Mouse (Mus musculus) intestine, embryonic 14.5 days (tissue): ENCODE data around the gene Tagln3. TPM values are rescaled to one million over a fixed set of nuclear protein-coding genes. Genes with fewer than 3 reads are reported as not detected.
A peak's percentile ranks its signal among the peaks of the same experiment; 100 is the strongest.

Experiments used
- ATAC-seq: fragments of 200-750 bp; cut with Nextera tagmentation; replicated peaks from 2 replicates; pipeline ENCODE4 v1.8.0; 2017; ENCODE audit warnings: low read depth, moderate number of reproducible peaks, moderate TSS enrichment, moderate library complexity; ENCODE audit not compliant: low FRiP score, low TSS enrichment
- DNase-seq: peaks from one replicate; pipeline ENCODE4 v3.0.0-alpha.2; 2018; ENCODE audit warnings: low spot score
- H3K27ac ChIP-seq: fragments of 300-500 bp; sonication (generic); 2 replicates; pipeline ENCODE4 v1.5.1; 2014; ENCODE audit warnings: low read depth, mild to moderate bottlenecking, control low read depth
- H3K27me3 ChIP-seq: fragments of 300-500 bp; sonication (generic); replicated peaks from 2 replicates; pipeline ENCODE4 v1.6.1; 2014; ENCODE audit warnings: low read length, control low read depth; ENCODE audit not compliant: control insufficient read depth, insufficient read depth
- H3K36me3 ChIP-seq: fragments of 300-500 bp; sonication (generic); 2 replicates; pipeline ENCODE4 v1.6.1; 2014; ENCODE audit warnings: low read length, control low read depth; ENCODE audit not compliant: control insufficient read depth, insufficient read depth
- H3K4me1 ChIP-seq: fragments of 300-500 bp; sonication (generic); replicated peaks from 2 replicates; pipeline ENCODE4 v1.6.1; 2014; ENCODE audit warnings: low read length, control low read depth, mixed read lengths; ENCODE audit not compliant: control insufficient read depth, insufficient read depth
- H3K4me2 ChIP-seq: fragments of 300-500 bp; sonication (generic); 2 replicates; pipeline ENCODE4 v1.6.1; 2014; ENCODE audit warnings: low read length
- H3K4me3 ChIP-seq: fragments of 300-500 bp; sonication (generic); 2 replicates; pipeline ENCODE4 v1.5.1; 2014; ENCODE audit warnings: low read depth, low read length, control low read depth, mixed read lengths
- H3K9ac ChIP-seq: fragments of 300-500 bp; sonication (generic); 2 replicates; pipeline ENCODE4 v1.6.1; 2014; ENCODE audit warnings: mild to moderate bottlenecking, low read length
- H3K9me3 ChIP-seq: fragments of 300-500 bp; sonication (generic); 2 replicates; pipeline ENCODE4 v1.6.1; 2016; ENCODE audit warnings: low read length, control low read depth; ENCODE audit not compliant: control insufficient read depth
- WGBS: fragments of 180-500 bp; shearing (Covaris S2); extraction: QIAGEN DNeasy Blood & Tissue Kit; methylation state at CpG from one replicate; pipeline ENCODE4 v1.1.7; 2014; 5-methylcytosine and 5-hydroxymethylcytosine counted together
- polyA plus RNA-seq: library from polyadenylated mRNA; unstranded; fragments of >200 nt; fragmentation: Nextera tagmentation; extraction: Ambion mirVana; gene quantifications from 2 replicates; pipeline ENCODE4 v1.2.1, GENCODE M21; 2014

Tagln3 gene
- polyA plus RNA-seq, 1 experiment from 2014 or later: 42.5 TPM

GRCm38 (mm10) chr16:45684815-45685214, 39.6 kb downstream of the Tagln3 start:
- Histone ChIP-seq H3K9ac (no peak overlapping the region), H3K9me3 (no peaks in the 10 kb centered on the region), H3K36me3 (no peaks in the 10 kb centered on the region), H3K4me3 (no peak overlapping the region), H3K27ac (no peak overlapping the region), H3K4me1 (no peaks in the 10 kb centered on the region), H3K4me2 (no peak overlapping the region), H3K27me3 (no peaks in the 10 kb centered on the region)
- no peak for ATAC-seq
- peak; percentile 84 for DNase-seq
- 13% methylated on average over 8 of the region's 8 CpGs for WGBS

GRCm38 (mm10) chr16:45676462-45676861, 47.9 kb downstream of the Tagln3 start:
- H3K4me1 ChIP-seq: no peaks in the 10 kb centered on the region
- 28% methylated on average over 1 of the region's 1 CpGs for WGBS
- H3K27me3 ChIP-seq: no peaks in the 10 kb centered on the region
- H3K27ac ChIP-seq: no peak overlapping the region
- DNase-seq (no peak), ATAC-seq (no peak)
- no peak overlapping the region for H3K4me3 ChIP-seq
- H3K9ac ChIP-seq: no peak overlapping the region
- H3K36me3 ChIP-seq: no peaks in the 10 kb centered on the region
- no peaks in the 10 kb centered on the region for H3K9me3 ChIP-seq
- no peak overlapping the region for H3K4me2 ChIP-seq

GRCm38 (mm10) chr16:45670005-45670404, 54.4 kb downstream of the Tagln3 start:
- DNase-seq: no peak
- WGBS: 71% methylated on average over 4 of the region's 4 CpGs

GRCm38 (mm10) chr16:45668178-45668577, 56.2 kb downstream of the Tagln3 start:
- Histone ChIP-seq H3K4me2 (no peak overlapping the region), H3K27me3 (no peaks in the 10 kb centered on the region)

More at GRCm38 (mm10) chr16:45670005-45670404, 54.4 kb downstream of the Tagln3 start:
- Histone ChIP-seq H3K36me3 (no peaks in the 10 kb centered on the region), H3K27ac (no peak overlapping the region), H3K4me2 (no peak overlapping the region), H3K27me3 (no peaks in the 10 kb centered on the region), H3K4me1 (no peaks in the 10 kb centered on the region), H3K4me3 (no peak overlapping the region), H3K9ac (no peak overlapping the region), H3K9me3 (no peaks in the 10 kb centered on the region)
- ATAC-seq: no peak

GRCm38 (mm10) chr16:45666136-45666535, 58.3 kb downstream of the Tagln3 start:
- no peak overlapping the region for H3K4me3 ChIP-seq
- WGBS: 69% methylated on average over 2 of the region's 2 CpGs
- no peaks in the 10 kb centered on the region for H3K4me1 ChIP-seq
- no peaks in the 10 kb centered on the region for H3K27me3 ChIP-seq
- no peak overlapping the region for H3K9ac ChIP-seq
- H3K36me3 ChIP-seq: no peaks in the 10 kb centered on the region
- no peak overlapping the region for H3K4me2 ChIP-seq
- ATAC-seq (no peak), DNase-seq (no peak)
- H3K27ac ChIP-seq: no peak overlapping the region
- no peaks in the 10 kb centered on the region for H3K9me3 ChIP-seq

More at GRCm38 (mm10) chr16:45668178-45668577, 56.2 kb downstream of the Tagln3 start:
- Histone ChIP-seq H3K27ac (no peak overlapping the region), H3K36me3 (no peaks in the 10 kb centered on the region), H3K4me1 (no peaks in the 10 kb centered on the region), H3K9ac (no peak overlapping the region), H3K4me3 (no peak overlapping the region), H3K9me3 (no peaks in the 10 kb centered on the region)
- DNase-seq (no peak), ATAC-seq (no peak)
- 66% methylated on average over 3 of the region's 3 CpGs for WGBS

GRCm38 (mm10) chr16:45662381-45662780, 62.0 kb downstream of the Tagln3 start:
- no peaks in the 10 kb centered on the region for H3K36me3 ChIP-seq
- no peak overlapping the region for H3K9ac ChIP-seq
- no peaks in the 10 kb centered on the region for H3K27me3 ChIP-seq
- no peak overlapping the region for H3K27ac ChIP-seq
- ATAC-seq (no peak), DNase-seq (no peak)
- H3K4me3 ChIP-seq: no peak overlapping the region
- no peaks in the 10 kb centered on the region for H3K4me1 ChIP-seq
- H3K9me3 ChIP-seq: no peaks in the 10 kb centered on the region
- H3K4me2 ChIP-seq: no peak overlapping the region

Other genes starting within 250 kb of the Tagln3 start
- gene Gm609, start 231.6 kb downstream of the Tagln3 start, polyA plus RNA-seq: 1.5 and 1.8 TPM in 2 replicates
- 1.9 and 4.1 TPM in 2 replicates for gene Gm17783, start 192.6 kb downstream of the Tagln3 start, polyA plus RNA-seq
- gene Slc9c1, start 189.3 kb downstream of the Tagln3 start, polyA plus RNA-seq: not detected in 2 replicates
- 0.09 TPM in 2 replicates for gene Gcsam, start 114.2 kb downstream of the Tagln3 start, polyA plus RNA-seq
- 1.9 and 2.7 TPM in 2 replicates for gene BC016579, start 70.5 kb downstream of the Tagln3 start, polyA plus RNA-seq
- 0.26 and 0.30 TPM in 2 replicates for gene Tmprss7, start 30.9 kb downstream of the Tagln3 start, polyA plus RNA-seq
- gene Abhd10, start 18.3 kb upstream of the Tagln3 start, polyA plus RNA-seq: 33.9 and 37.8 TPM in 2 replicates
- 35.2 and 43.7 TPM in 2 replicates for gene Phldb2, start 229.0 kb upstream of the Tagln3 start, polyA plus RNA-seq